Mouse (Mus musculus) embryonic facial prominence, embryonic 13.5 days (tissue): Measurements from ENCODE around the gene Ttn. TPM values are rescaled to one million over a fixed set of nuclear protein-coding genes. Genes with fewer than 3 reads are reported as not detected.

ENCODE experiments used
- ATAC-seq: fragments of 200-750 bp; cut with Nextera tagmentation; 2 replicates; pipeline ENCODE4 v1.8.0; 2017; ENCODE audit warnings: low read depth; ENCODE audit not compliant: insufficient number of reproducible peaks, insufficient read depth, low FRiP score, low TSS enrichment
- H3K27ac ChIP-seq: fragments of 300-500 bp; sonication (generic); 2 replicates; pipeline ENCODE4 v1.5.1; 2015; ENCODE audit warnings: moderate library complexity, mild to moderate bottlenecking, inconsistent platforms
- H3K27me3 ChIP-seq: fragments of 300-500 bp; sonication (generic); 2 replicates; pipeline ENCODE4 v1.6.1; 2015; ENCODE audit warnings: mild to moderate bottlenecking, inconsistent platforms
- H3K36me3 ChIP-seq: fragments of 300-500 bp; sonication (generic); 2 replicates; pipeline ENCODE4 v1.6.1; 2015; ENCODE audit warnings: mild to moderate bottlenecking, inconsistent platforms
- H3K4me1 ChIP-seq: fragments of 300-500 bp; sonication (generic); 2 replicates; pipeline ENCODE4 v1.6.1; 2015; ENCODE audit warnings: inconsistent platforms
- H3K4me2 ChIP-seq: fragments of 300-500 bp; sonication (generic); 2 replicates; pipeline ENCODE4 v1.6.1; 2015; ENCODE audit warnings: moderate library complexity, mild to moderate bottlenecking, inconsistent platforms
- H3K4me3 ChIP-seq: fragments of 300-500 bp; sonication (generic); 2 replicates; pipeline ENCODE4 v1.5.1; 2015; ENCODE audit warnings: mild to moderate bottlenecking, inconsistent platforms
- H3K9ac ChIP-seq: fragments of 300-500 bp; sonication (generic); 2 replicates; pipeline ENCODE4 v1.6.1; 2015; ENCODE audit warnings: mild to moderate bottlenecking, inconsistent platforms
- H3K9me3 ChIP-seq: fragments of 300-500 bp; sonication (generic); 2 replicates; pipeline ENCODE4 v1.6.1; 2016; ENCODE audit warnings: inconsistent platforms
- WGBS: fragments of 180-500 bp; shearing (Covaris S2); methylation state at CpG from one replicate; pipeline ENCODE4 v1.1.7; 2015; ENCODE audit warnings: mixed read lengths; 5-methylcytosine and 5-hydroxymethylcytosine counted together
- polyA plus RNA-seq: library from polyadenylated mRNA; unstranded; fragments of >200 nt; fragmentation: Nextera tagmentation; extraction: Ambion mirVana; gene quantifications from 2 replicates; pipeline ENCODE4 v1.2.1, GENCODE M21; 2015

The Ttn gene
- polyA plus RNA-seq, 1 experiment from 2014 or later: 14.6 TPM

DNA sequence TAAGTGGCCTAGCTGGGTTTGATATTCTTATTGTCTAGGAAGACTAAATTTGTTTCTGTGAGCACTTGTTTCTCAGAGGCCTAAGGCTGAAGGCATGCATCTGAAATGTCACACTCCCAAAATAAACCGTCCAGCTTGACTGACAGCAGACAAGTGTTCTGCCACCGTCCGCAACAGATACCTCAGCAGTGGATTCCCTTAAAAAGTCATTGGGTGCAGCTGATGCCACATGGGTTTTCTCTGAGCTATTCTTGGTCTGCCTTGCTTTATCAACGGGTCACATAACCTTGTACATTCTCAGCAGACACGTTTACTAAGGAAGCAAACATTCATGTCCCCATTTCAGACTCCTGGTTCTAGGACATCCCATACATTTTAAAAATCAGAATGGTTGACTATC, 630 bp downstream of the Ttn start:
- H3K36me3 ChIP-seq: no peaks in the 10 kb centered on the region
- WGBS: 65% methylated on average over 5 of the region's 5 CpGs
- no peaks in the 10 kb centered on the region for H3K9me3 ChIP-seq
- no peak overlapping the region for H3K4me3 ChIP-seq
- ATAC-seq: no peak
- no peak overlapping the region for H3K4me2 ChIP-seq
- no peaks in the 10 kb centered on the region for H3K4me1 ChIP-seq
- H3K27ac ChIP-seq: no peak overlapping the region
- no peak overlapping the region for H3K9ac ChIP-seq
- H3K27me3 ChIP-seq: no peaks in the 10 kb centered on the region

DNA sequence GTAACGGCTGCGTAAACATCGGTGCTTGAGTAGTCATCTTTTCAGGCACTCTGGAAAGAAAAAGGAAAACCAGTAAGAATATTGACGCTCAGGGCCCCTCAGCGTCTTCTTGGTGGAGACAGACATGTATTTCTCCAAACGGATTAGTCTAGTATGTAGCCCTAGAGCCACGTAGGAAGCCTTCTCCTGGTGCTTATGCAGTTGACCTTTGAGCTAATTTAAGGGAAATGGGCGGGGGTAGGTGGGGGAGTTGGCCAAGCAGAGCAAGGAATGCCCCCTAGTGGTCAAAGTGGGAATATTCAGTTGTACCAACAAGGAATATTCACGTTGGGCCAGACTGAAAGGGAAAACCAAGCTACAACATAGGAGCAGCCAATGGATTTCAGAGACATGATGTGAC, 2.2 kb downstream of the Ttn start:
- ATAC-seq: no peak
- Histone ChIP-seq H3K27me3 (no peaks in the 10 kb centered on the region), H3K4me3 (no peak overlapping the region), H3K9ac (no peak overlapping the region), H3K9me3 (no peaks in the 10 kb centered on the region), H3K4me1 (no peaks in the 10 kb centered on the region), H3K27ac (no peak overlapping the region), H3K36me3 (no peaks in the 10 kb centered on the region), H3K4me2 (no peak overlapping the region)
- WGBS: 49% methylated on average over 9 of the region's 9 CpGs

DNA sequence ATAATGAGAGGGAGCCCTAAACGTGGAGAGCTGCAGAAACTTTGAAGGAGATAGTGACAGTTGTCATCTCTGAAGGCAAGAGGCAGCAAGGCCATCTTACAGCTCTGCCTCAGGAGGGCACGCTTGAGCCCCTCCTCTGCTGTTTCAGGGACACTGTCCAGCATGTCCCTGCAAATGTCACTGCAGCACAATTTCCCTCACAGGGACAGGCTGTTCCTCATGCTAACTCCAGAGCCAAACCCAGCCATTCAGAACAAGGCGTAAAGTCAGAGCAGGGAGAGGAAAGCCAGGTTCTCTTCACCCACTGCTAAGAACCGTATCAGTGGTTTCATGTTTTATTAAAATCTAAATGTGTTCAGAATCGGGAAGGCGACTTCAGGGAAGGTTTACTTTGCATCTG, 4.7 kb downstream of the Ttn start:
- no peaks in the 10 kb centered on the region for H3K9me3 ChIP-seq
- H3K36me3 ChIP-seq: no peaks in the 10 kb centered on the region
- no peak overlapping the region for H3K4me3 ChIP-seq
- no peak overlapping the region for H3K4me2 ChIP-seq
- H3K9ac ChIP-seq: no peak overlapping the region
- no peak overlapping the region for H3K27ac ChIP-seq
- no peak for ATAC-seq
- 67% methylated on average over 6 of the region's 6 CpGs for WGBS
- no peaks in the 10 kb centered on the region for H3K4me1 ChIP-seq
- H3K27me3 ChIP-seq: no peaks in the 10 kb centered on the region

DNA sequence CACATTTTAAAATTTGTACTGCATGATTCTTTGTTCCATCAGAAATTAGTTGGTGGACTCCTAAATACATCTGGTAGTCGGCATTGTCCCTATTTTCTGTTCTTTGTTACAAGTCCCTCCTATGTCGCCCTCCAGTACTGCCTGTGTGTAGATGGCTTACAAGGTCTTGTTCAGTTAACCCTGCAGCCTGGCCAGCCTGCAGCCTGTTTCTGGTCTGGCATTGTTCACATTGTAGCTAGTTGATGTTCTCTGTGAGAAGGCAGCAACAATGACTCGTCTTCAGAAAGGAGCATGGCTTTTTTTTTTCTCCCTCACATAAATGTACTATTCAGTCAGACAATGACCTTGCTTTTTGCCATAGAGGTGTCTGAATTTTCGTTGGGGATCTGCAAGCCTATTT, 10.3 kb downstream of the Ttn start:
- WGBS: 64% methylated on average over 4 of the region's 4 CpGs
- no peak overlapping the region for H3K27ac ChIP-seq
- no peak for ATAC-seq
- H3K4me1 ChIP-seq: no peaks in the 10 kb centered on the region
- no peak overlapping the region for H3K9ac ChIP-seq
- no peak overlapping the region for H3K4me2 ChIP-seq
- H3K4me3 ChIP-seq: no peak overlapping the region
- no peaks in the 10 kb centered on the region for H3K9me3 ChIP-seq
- no peaks in the 10 kb centered on the region for H3K27me3 ChIP-seq
- H3K36me3 ChIP-seq: no peaks in the 10 kb centered on the region

DNA sequence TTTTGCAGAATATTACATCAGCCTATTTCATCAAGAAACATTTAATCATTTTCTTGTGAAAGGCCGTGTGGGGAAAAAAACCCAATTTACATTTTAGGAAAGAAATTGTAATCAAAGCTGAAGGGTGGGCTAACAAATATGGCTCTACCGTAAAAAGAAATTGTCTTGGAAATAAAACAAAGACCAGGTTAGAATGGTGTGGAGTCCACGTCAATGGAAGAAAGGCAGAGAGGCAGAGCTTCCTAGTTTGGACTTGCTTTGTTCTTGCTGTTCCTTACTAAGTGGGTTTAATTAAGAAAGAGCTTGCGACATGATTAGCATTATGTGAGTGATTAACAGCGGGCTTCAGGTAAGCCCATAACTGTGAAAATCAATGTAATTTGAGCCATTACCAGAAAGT, 11.3 kb downstream of the Ttn start:
- ATAC-seq: no peak
- 61% methylated on average over 5 of the region's 5 CpGs for WGBS
- Histone ChIP-seq H3K27me3 (no peaks in the 10 kb centered on the region), H3K4me2 (no peak overlapping the region), H3K27ac (no peak overlapping the region), H3K4me1 (no peaks in the 10 kb centered on the region), H3K9ac (no peak overlapping the region), H3K36me3 (no peaks in the 10 kb centered on the region), H3K9me3 (no peaks in the 10 kb centered on the region), H3K4me3 (no peak overlapping the region)

DNA sequence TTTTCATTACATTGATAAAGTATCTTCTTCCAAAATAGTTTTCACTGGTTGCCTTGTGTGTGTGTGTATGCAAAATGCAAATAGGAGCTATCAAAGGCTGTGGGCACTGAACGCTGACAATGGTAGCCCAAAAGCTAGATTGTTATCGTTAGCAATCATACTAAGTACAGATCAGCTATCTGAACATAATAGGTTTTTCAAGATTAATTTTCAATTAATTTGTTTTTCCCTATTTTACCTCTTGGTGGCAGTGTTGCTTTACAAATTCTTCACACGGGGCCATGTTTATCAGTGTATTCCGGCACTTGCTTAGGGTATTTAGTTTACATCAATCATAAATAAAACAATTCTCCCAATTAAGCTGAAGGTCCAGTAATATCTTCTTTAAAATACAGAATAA, 11.7 kb downstream of the Ttn start:
- Histone ChIP-seq H3K4me3 (no peak overlapping the region), H3K4me1 (no peaks in the 10 kb centered on the region), H3K36me3 (no peaks in the 10 kb centered on the region), H3K27ac (no peak overlapping the region), H3K27me3 (no peaks in the 10 kb centered on the region), H3K4me2 (no peak overlapping the region), H3K9ac (no peak overlapping the region), H3K9me3 (no peaks in the 10 kb centered on the region)
- no peak for ATAC-seq
- 24% methylated on average over 4 of the region's 4 CpGs for WGBS

DNA sequence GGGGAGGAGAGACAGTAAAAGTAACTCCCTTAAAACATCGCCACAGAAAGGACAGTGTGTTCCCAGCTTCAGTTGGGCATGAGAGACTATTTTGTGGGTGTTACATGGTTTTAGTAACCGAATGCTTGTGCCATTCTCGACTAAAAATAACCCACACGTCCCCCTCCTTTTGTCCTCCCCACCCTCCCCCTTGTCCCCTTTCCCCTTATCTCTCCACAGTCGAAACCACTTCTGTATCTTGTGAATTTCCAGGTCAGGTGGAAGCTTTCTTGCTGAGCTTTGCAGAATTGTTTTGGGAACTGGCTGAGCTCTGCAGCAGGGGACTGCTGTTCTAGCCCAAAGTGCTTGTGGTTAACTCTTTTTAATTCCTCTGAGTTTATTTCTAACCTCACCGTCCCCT, 12.1 kb downstream of the Ttn start:
- WGBS: 58% methylated on average over 6 of the region's 6 CpGs
- H3K27me3 ChIP-seq: no peaks in the 10 kb centered on the region
- no peaks in the 10 kb centered on the region for H3K4me1 ChIP-seq
- no peak overlapping the region for H3K9ac ChIP-seq
- no peak for ATAC-seq
- no peak overlapping the region for H3K27ac ChIP-seq
- H3K4me2 ChIP-seq: no peak overlapping the region
- no peak overlapping the region for H3K4me3 ChIP-seq
- no peaks in the 10 kb centered on the region for H3K36me3 ChIP-seq
- no peaks in the 10 kb centered on the region for H3K9me3 ChIP-seq

DNA sequence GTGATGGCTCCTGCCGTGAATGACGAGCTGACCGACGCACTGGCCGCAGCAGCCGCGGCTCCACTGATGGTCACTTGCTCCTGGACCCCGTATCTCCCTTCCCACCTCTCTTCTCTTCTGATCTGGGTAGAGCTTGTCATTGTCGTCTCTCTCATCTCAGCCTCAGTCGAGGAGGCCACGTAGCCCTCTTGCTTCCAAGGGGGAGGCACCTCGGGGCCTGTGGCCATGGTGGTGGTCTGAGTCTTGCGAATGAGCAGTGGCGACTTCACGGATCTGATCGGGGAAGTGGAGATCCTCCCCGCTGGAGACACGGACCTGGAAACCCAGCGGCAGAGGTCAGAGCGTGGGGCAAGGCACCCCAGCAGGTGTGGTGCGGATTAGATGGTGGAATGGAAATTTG, 12.7 kb downstream of the Ttn start:
- H3K4me3 ChIP-seq: no peak overlapping the region
- H3K36me3 ChIP-seq: no peaks in the 10 kb centered on the region
- H3K4me1 ChIP-seq: no peaks in the 10 kb centered on the region
- no peak overlapping the region for H3K4me2 ChIP-seq
- H3K9ac ChIP-seq: no peak overlapping the region
- no peak overlapping the region for H3K27ac ChIP-seq
- H3K9me3 ChIP-seq: no peaks in the 10 kb centered on the region
- no peaks in the 10 kb centered on the region for H3K27me3 ChIP-seq
- WGBS: 74% methylated on average over 21 of the region's 21 CpGs
- no peak for ATAC-seq

DNA sequence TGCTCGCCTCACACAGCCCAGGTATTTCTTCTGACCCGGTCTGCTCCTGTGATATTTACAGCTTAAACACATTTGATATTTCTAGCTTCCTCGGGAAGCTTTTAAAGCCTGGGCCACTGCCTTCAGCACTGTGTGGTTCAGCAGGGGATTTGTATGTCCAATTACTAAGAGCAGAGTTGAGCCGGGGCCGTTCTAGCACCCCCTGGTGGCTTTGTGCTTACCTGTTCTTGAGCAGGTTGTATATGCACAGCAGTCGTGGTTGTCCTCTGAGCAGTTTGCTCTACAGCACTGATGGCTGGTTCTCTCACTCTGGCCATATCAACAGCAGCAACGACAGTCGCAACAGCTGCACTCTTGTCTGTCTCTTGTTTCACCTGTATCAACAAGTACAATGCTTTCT, 13.4 kb downstream of the Ttn start:
- no peak overlapping the region for H3K4me3 ChIP-seq
- no peaks in the 10 kb centered on the region for H3K9me3 ChIP-seq
- ATAC-seq: 0 out of 2 replicates have a peak, but pooled peaks have one; percentile 59
- H3K9ac ChIP-seq: no peak overlapping the region
- no peaks in the 10 kb centered on the region for H3K4me1 ChIP-seq
- H3K4me2 ChIP-seq: no peak overlapping the region
- no peaks in the 10 kb centered on the region for H3K36me3 ChIP-seq
- 31% methylated on average over 8 of the region's 8 CpGs for WGBS
- H3K27ac ChIP-seq: no peak overlapping the region
- H3K27me3 ChIP-seq: no peaks in the 10 kb centered on the region

DNA sequence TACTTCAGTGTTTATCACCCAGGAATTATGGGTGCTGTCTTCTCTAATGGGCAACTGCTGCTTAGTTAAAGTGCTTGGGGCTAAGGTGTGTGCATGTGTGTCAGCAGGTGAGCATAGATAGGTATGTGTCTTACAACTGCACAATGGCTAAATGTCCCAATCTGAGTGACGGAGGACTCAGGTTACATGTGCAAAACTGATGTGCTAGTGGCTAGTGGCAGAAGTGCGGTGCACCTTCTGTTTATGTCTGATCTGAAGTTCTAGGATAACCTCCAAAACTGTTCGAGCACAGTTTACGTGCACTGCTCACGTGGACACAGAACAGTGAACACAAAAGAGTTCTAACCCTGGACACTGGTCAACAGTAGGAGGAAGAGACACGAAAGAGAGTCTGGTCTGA, 15.8 kb downstream of the Ttn start:
- Histone ChIP-seq H3K4me1 (no peaks in the 10 kb centered on the region), H3K9ac (no peak overlapping the region), H3K36me3 (no peaks in the 10 kb centered on the region), H3K4me2 (no peak overlapping the region), H3K9me3 (no peaks in the 10 kb centered on the region), H3K27ac (no peak overlapping the region), H3K4me3 (no peak overlapping the region), H3K27me3 (no peaks in the 10 kb centered on the region)
- no peak for ATAC-seq
- WGBS: 86% methylated on average over 6 of the region's 6 CpGs

DNA sequence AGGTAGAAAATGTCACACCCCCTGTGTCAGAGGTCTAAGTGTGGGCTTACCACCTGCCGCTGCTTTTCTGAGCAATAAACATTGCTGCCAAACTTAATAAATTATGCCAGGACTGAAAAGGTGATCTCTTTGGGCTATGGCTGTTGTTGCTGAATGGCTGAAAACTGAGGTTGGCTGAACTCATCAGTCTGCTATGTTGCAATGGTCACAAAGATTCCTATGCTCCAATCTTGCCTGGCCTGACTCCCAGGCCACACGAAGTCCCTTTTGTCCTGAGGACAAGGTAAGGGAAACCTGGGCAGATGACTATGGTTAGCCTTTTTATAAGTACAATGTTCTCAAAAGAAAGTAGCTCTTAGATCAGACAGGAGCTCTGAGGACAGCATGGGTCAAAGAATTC, 16.3 kb downstream of the Ttn start:
- Histone ChIP-seq H3K4me2 (no peak overlapping the region), H3K9ac (no peak overlapping the region), H3K4me1 (no peaks in the 10 kb centered on the region), H3K27me3 (no peaks in the 10 kb centered on the region), H3K27ac (no peak overlapping the region), H3K9me3 (no peaks in the 10 kb centered on the region), H3K4me3 (no peak overlapping the region), H3K36me3 (no peaks in the 10 kb centered on the region)
- WGBS: 82% methylated on average over 2 of the region's 2 CpGs
- no peak for ATAC-seq

DNA sequence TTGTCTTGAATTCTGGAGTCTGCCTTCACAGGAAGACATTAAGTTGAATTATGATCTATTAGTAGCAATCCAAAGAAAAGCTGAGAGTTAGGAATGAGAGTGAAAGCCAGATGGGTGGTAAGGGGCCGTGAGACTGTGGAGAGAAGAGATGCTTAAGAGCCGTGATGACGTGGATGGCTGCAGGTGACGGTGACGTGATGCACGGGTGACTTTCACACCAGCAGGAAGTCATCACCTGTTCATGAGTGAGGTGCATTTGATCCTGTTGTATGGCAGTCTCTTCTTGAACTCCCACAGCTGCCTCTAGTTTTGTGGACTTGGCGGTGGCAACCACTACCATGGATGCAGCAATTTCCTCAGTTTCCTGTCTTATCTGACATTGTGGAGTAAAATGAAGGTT, 16.8 kb downstream of the Ttn start:
- Histone ChIP-seq H3K27ac (no peak overlapping the region), H3K4me2 (no peak overlapping the region), H3K9ac (no peak overlapping the region), H3K4me3 (no peak overlapping the region), H3K36me3 (no peaks in the 10 kb centered on the region), H3K9me3 (no peaks in the 10 kb centered on the region), H3K27me3 (no peaks in the 10 kb centered on the region), H3K4me1 (no peaks in the 10 kb centered on the region)
- ATAC-seq: no peak
- 88% methylated on average over 7 of the region's 7 CpGs for WGBS

DNA sequence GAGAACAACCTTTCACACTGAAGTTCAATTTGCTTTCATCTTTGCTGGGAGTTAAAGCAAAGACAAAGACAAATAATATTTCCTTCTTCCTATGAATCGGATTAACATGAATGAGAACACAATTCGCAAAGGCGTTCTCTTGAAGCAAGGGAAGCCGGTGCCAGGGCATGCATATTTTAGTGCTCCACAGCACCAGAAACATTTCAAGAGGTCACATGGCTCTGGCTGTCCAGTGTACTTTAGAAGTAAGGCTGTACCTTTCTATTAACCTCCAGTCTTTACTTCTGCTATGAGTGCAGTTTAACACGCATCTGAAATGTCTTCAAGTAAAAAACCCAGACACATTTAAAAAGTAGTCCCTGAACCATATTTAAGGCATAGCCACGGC, 20.3 kb downstream of the Ttn start:
- Histone ChIP-seq H3K27me3 (no peaks in the 10 kb centered on the region), H3K9me3 (no peaks in the 10 kb centered on the region), H3K4me3 (no peak overlapping the region), H3K4me2 (no peak overlapping the region), H3K36me3 (no peaks in the 10 kb centered on the region), H3K9ac (no peak overlapping the region), H3K4me1 (no peaks in the 10 kb centered on the region), H3K27ac (no peak overlapping the region)
- WGBS: 84% methylated on average over 6 of the region's 6 CpGs
- ATAC-seq: no peak
